Mouse (Mus musculus) forebrain, embryonic 15.5 days (tissue): ENCODE measurements around the gene Megf9. TPM values are rescaled to one million over a fixed set of nuclear protein-coding genes. Genes with fewer than 3 reads are reported as not detected.

Source experiments
- ATAC-seq: fragments of 200-750 bp; cut with Nextera tagmentation; replicated peaks from 2 replicates; pipeline ENCODE4 v1.8.0; 2017; ENCODE audit warnings: mild to moderate bottlenecking, moderate TSS enrichment, moderate library complexity
- H3K27ac ChIP-seq: fragments of 300-500 bp; sonication (generic); replicated peaks from 2 replicates; pipeline ENCODE4 v1.5.1; 2015; ENCODE audit warnings: mild to moderate bottlenecking, inconsistent platforms
- H3K27me3 ChIP-seq: fragments of 300-500 bp; sonication (generic); 2 replicates; pipeline ENCODE4 v1.6.1; 2015; ENCODE audit warnings: inconsistent platforms
- H3K36me3 ChIP-seq: fragments of 300-500 bp; sonication (generic); 2 replicates; pipeline ENCODE4 v1.6.1; 2015; ENCODE audit warnings: mild to moderate bottlenecking, inconsistent platforms
- H3K4me1 ChIP-seq: fragments of 300-500 bp; sonication (generic); 2 replicates; pipeline ENCODE4 v1.6.1; 2015; ENCODE audit warnings: inconsistent platforms
- H3K4me2 ChIP-seq: fragments of 300-500 bp; sonication (generic); replicated peaks from 2 replicates; pipeline ENCODE4 v1.6.1; 2015; ENCODE audit warnings: mild to moderate bottlenecking, inconsistent platforms
- H3K4me3 ChIP-seq: fragments of 300-500 bp; sonication (generic); 2 replicates; pipeline ENCODE4 v1.5.1; 2015; ENCODE audit warnings: mild to moderate bottlenecking, inconsistent platforms
- H3K9ac ChIP-seq: fragments of 300-500 bp; sonication (generic); replicated peaks from 2 replicates; pipeline ENCODE4 v1.6.1; 2015; ENCODE audit warnings: mild to moderate bottlenecking, inconsistent platforms
- H3K9me3 ChIP-seq: fragments of 300-500 bp; sonication (generic); 2 replicates; pipeline ENCODE4 v1.6.1; 2016; ENCODE audit warnings: inconsistent platforms
- whole genome bisulfite sequencing: fragments of 180-500 bp; shearing (Covaris S2); methylation state at CpG from one replicate; pipeline ENCODE4 v1.1.7; 2015; ENCODE audit warnings: mixed read lengths; 5-methylcytosine and 5-hydroxymethylcytosine counted together
- polyA plus RNA-seq: library from polyadenylated mRNA; unstranded; fragments of >200 nt; fragmentation: Nextera tagmentation; extraction: Ambion mirVana; gene quantifications from 2 replicates; pipeline ENCODE4 v1.2.1, GENCODE M21; 2015

Gene Megf9
- polyA plus RNA-seq: 34.3 and 34.8 TPM in 2 replicates

- peak; percentile 98 for ATAC-seq
- Histone ChIP-seq H3K4me1 (peaks cover 45% of the 10 kb centered on the region), H3K27ac (peak within 1 kb of the TSS; percentile 100), H3K27me3 (no peaks in the 10 kb centered on the region), H3K4me2 (peak within 1 kb of the TSS; percentile 80), H3K9me3 (no peaks in the 10 kb centered on the region), H3K36me3 (no peaks in the 10 kb centered on the region), H3K4me3 (peak within 1 kb of the TSS; percentile 88), H3K9ac (peak within 1 kb of the TSS; percentile 99)
- under 1% methylated on average over 46 of the region's 46 CpGs for WGBS
Observed at GRCm38 (mm10) chr4:70534891-70535269, at the start of gene Megf9. Megf9 (minus strand) TSS chr4:70534995.

- H3K27ac ChIP-seq: no peak overlapping the region
- H3K36me3 ChIP-seq: no peaks in the 10 kb centered on the region
- no peak overlapping the region for H3K4me3 ChIP-seq
- H3K9me3 ChIP-seq: no peaks in the 10 kb centered on the region
- H3K27me3 ChIP-seq: no peaks in the 10 kb centered on the region
- H3K4me2 ChIP-seq: no peak overlapping the region
- WGBS: 65% methylated on average over 3 of the region's 3 CpGs
- no peak overlapping the region for H3K9ac ChIP-seq
- no peaks in the 10 kb centered on the region for H3K4me1 ChIP-seq
- no peak for ATAC-seq
Observed at GRCm38 (mm10) chr4:70579654-70580053, 44.9 kb upstream of the Megf9 start.

GRCm38 (mm10) chr4:70578301-70578700 lies 43.5 kb upstream of the Megf9 start:
- no peaks in the 10 kb centered on the region for H3K9me3 ChIP-seq
- H3K27me3 ChIP-seq: no peaks in the 10 kb centered on the region
- no peak overlapping the region for H3K4me3 ChIP-seq
- no peak overlapping the region for H3K4me2 ChIP-seq
- no peak overlapping the region for H3K9ac ChIP-seq
- no peak for ATAC-seq
- no peak overlapping the region for H3K27ac ChIP-seq
- 70% methylated on average over 3 of the region's 3 CpGs for whole genome bisulfite sequencing
- no peaks in the 10 kb centered on the region for H3K4me1 ChIP-seq
- no peaks in the 10 kb centered on the region for H3K36me3 ChIP-seq

GRCm38 (mm10) chr4:70576096-70576495 lies 41.3 kb upstream of the Megf9 start:
- H3K4me1 ChIP-seq: no peaks in the 10 kb centered on the region
- H3K4me2 ChIP-seq: no peak overlapping the region
- H3K27ac ChIP-seq: no peak overlapping the region
- H3K4me3 ChIP-seq: no peak overlapping the region
- ATAC-seq: no peak
- no peaks in the 10 kb centered on the region for H3K36me3 ChIP-seq
- no peaks in the 10 kb centered on the region for H3K27me3 ChIP-seq
- no peaks in the 10 kb centered on the region for H3K9me3 ChIP-seq
- no peak overlapping the region for H3K9ac ChIP-seq

- Histone ChIP-seq H3K9me3 (no peaks in the 10 kb centered on the region), H3K36me3 (no peaks in the 10 kb centered on the region), H3K9ac (no peak overlapping the region), H3K27me3 (no peaks in the 10 kb centered on the region), H3K4me2 (no peak overlapping the region), H3K4me3 (no peak overlapping the region), H3K4me1 (no peaks in the 10 kb centered on the region), H3K27ac (no peak overlapping the region)
- WGBS: 69% methylated on average over 2 of the region's 2 CpGs
- ATAC-seq: no peak
Observed at GRCm38 (mm10) chr4:70573926-70574325, 39.1 kb upstream of the Megf9 start.

- Histone ChIP-seq H3K4me1 (no peaks in the 10 kb centered on the region), H3K4me2 (no peak overlapping the region), H3K4me3 (no peak overlapping the region), H3K9me3 (no peaks in the 10 kb centered on the region), H3K9ac (no peak overlapping the region), H3K27ac (no peak overlapping the region), H3K36me3 (no peaks in the 10 kb centered on the region), H3K27me3 (no peaks in the 10 kb centered on the region)
- 81% methylated on average over 2 of the region's 2 CpGs for WGBS
- ATAC-seq: no peak
Observed at GRCm38 (mm10) chr4:70553888-70554287, 19.1 kb upstream of the Megf9 start.

GRCm38 (mm10) chr4:70553230-70553797 lies 18.5 kb upstream of the Megf9 start:
- Histone ChIP-seq H3K9ac (no peak overlapping the region), H3K27me3 (no peaks in the 10 kb centered on the region), H3K4me2 (no peak overlapping the region), H3K9me3 (no peaks in the 10 kb centered on the region), H3K36me3 (no peaks in the 10 kb centered on the region), H3K4me3 (no peak overlapping the region), H3K4me1 (no peaks in the 10 kb centered on the region), H3K27ac (no peak overlapping the region)
- WGBS: 94% methylated on average over 5 of the region's 5 CpGs
- no peak for ATAC-seq

- Histone ChIP-seq H3K4me3 (no peak overlapping the region), H3K27ac (no peak overlapping the region), H3K4me2 (no peak overlapping the region)
Observed at GRCm38 (mm10) chr4:70552120-70552519, 17.3 kb upstream of the Megf9 start.

GRCm38 (mm10) chr4:70547411-70548148 lies 12.8 kb upstream of the Megf9 start:
- H3K27me3 ChIP-seq: no peaks in the 10 kb centered on the region
- no peak overlapping the region for H3K4me3 ChIP-seq
- no peak overlapping the region for H3K4me2 ChIP-seq
- H3K9me3 ChIP-seq: no peaks in the 10 kb centered on the region
- no peaks in the 10 kb centered on the region for H3K4me1 ChIP-seq
- H3K27ac ChIP-seq: no peak overlapping the region
- no peak overlapping the region for H3K9ac ChIP-seq
- ATAC-seq: no peak
- 92% methylated on average over 8 of the region's 8 CpGs for WGBS
- no peaks in the 10 kb centered on the region for H3K36me3 ChIP-seq

More at GRCm38 (mm10) chr4:70552120-70552519, 17.3 kb upstream of the Megf9 start:
- H3K9ac ChIP-seq: no peak overlapping the region
- no peaks in the 10 kb centered on the region for H3K9me3 ChIP-seq
- no peaks in the 10 kb centered on the region for H3K4me1 ChIP-seq
- H3K36me3 ChIP-seq: no peaks in the 10 kb centered on the region
- no peak for ATAC-seq
- no peaks in the 10 kb centered on the region for H3K27me3 ChIP-seq
- WGBS: 58% methylated on average over 4 of the region's 4 CpGs

- 82% methylated on average over 2 of the region's 2 CpGs for WGBS
Observed at GRCm38 (mm10) chr4:70545869-70546542, 11.2 kb upstream of the Megf9 start.

GRCm38 (mm10) chr4:70544390-70544789 lies 9.6 kb upstream of the Megf9 start:
- H3K4me3 ChIP-seq: no peak overlapping the region
- no peaks in the 10 kb centered on the region for H3K4me1 ChIP-seq
- no peaks in the 10 kb centered on the region for H3K27me3 ChIP-seq
- no peaks in the 10 kb centered on the region for H3K36me3 ChIP-seq
- no peaks in the 10 kb centered on the region for H3K9me3 ChIP-seq
- WGBS: 86% methylated on average over 3 of the region's 3 CpGs
- no peak overlapping the region for H3K4me2 ChIP-seq
- no peak overlapping the region for H3K9ac ChIP-seq
- H3K27ac ChIP-seq: no peak overlapping the region
- no peak for ATAC-seq

More at GRCm38 (mm10) chr4:70545869-70546542, 11.2 kb upstream of the Megf9 start:
- Histone ChIP-seq H3K27me3 (no peaks in the 10 kb centered on the region), H3K36me3 (no peaks in the 10 kb centered on the region), H3K4me2 (no peak overlapping the region), H3K4me3 (no peak overlapping the region), H3K9me3 (no peaks in the 10 kb centered on the region), H3K27ac (no peak overlapping the region), H3K4me1 (no peaks in the 10 kb centered on the region), H3K9ac (no peak overlapping the region)
- no peak for ATAC-seq

- H3K4me2 ChIP-seq: no peak overlapping the region
- H3K4me3 ChIP-seq: no peak overlapping the region
- no peaks in the 10 kb centered on the region for H3K9me3 ChIP-seq
- no peak for ATAC-seq
- H3K27ac ChIP-seq: no peak overlapping the region
- no peaks in the 10 kb centered on the region for H3K36me3 ChIP-seq
- 66% methylated on average over 2 of the region's 2 CpGs for WGBS
- H3K9ac ChIP-seq: no peak overlapping the region
- H3K4me1 ChIP-seq: no peaks in the 10 kb centered on the region
- no peaks in the 10 kb centered on the region for H3K27me3 ChIP-seq
Observed at GRCm38 (mm10) chr4:70542387-70542786, 7.6 kb upstream of the Megf9 start.
